Mouse (Mus musculus) cortical plate, adult 2 months (tissue): ENCODE results near the gene Bcap29. TPM values are rescaled to one million over a fixed set of nuclear protein-coding genes. Genes with fewer than 3 reads are reported as not detected.
"Not testable (repeated sequence)": the region's sequence is repeated elsewhere in the genome, so short reads cannot be mapped to it uniquely, and the experiment has no call there.

Experiments
- H3K27ac ChIP-seq: fragments of 200-500 bp; 2 replicates; pipeline ENCODE4 v1.5.1; 2012; ENCODE audit warnings: low read length, control low read depth, inconsistent platforms; ENCODE audit not compliant: insufficient read depth
- H3K4me1 ChIP-seq: fragments of 200-500 bp; 2 replicates; pipeline ENCODE4 v1.6.1; 2011; ENCODE audit warnings: low read length; ENCODE audit not compliant: control insufficient read depth, insufficient read depth
- H3K4me3 ChIP-seq: fragments of 200-500 bp; 2 replicates; pipeline ENCODE4 v1.5.1; 2011; ENCODE audit warnings: mild to moderate bottlenecking, low read length, control low read depth; ENCODE audit not compliant: insufficient read depth
- CTCF ChIP-seq: fragments of 200-500 bp; IDR thresholded peaks from 2 replicates; pipeline ENCODE4 v1.5.1; 2011; ENCODE audit warnings: mild to moderate bottlenecking, control low read depth, low read length; ENCODE audit not compliant: insufficient read depth; ENCODE audit errors: extremely low read depth
- POLR2A ChIP-seq: fragments of 200-500 bp; IDR thresholded peaks from 2 replicates; pipeline ENCODE4 v1.6.1; 2011; ENCODE audit warnings: mild to moderate bottlenecking, low read length, control low read depth; ENCODE audit not compliant: insufficient read depth; ENCODE audit errors: extremely low read depth
- polyA plus RNA-seq: library from polyadenylated mRNA; depleted of rRNA; stranded (reverse); fragments of >200 nt; gene quantifications from 2 replicates; pipeline ENCODE4 v1.2.3, GENCODE M21; 2012

The Bcap29 gene
- polyA plus RNA-seq, 1 experiment: 43.3 TPM

- peaks cover 3% of the 10 kb centered on the region for H3K4me1 ChIP-seq
- H3K27ac ChIP-seq: peak overlapping the region; percentile 91
- TF ChIP-seq CTCF: no peak
- no peak for TF ChIP-seq POLR2A
- H3K4me3 ChIP-seq: no peak overlapping the region
Measured at GRCm38 (mm10) chr12:31581319-31581810, 53.1 kb downstream of the Bcap29 start.

- peaks cover 3% of the 10 kb centered on the region for H3K4me1 ChIP-seq
- no peak overlapping the region for H3K4me3 ChIP-seq
- TF ChIP-seq CTCF (no peak), POLR2A (no peak)
- H3K27ac ChIP-seq: peak overlapping the region; percentile 91
Measured at GRCm38 (mm10) chr12:31580634-31581318, 53.7 kb downstream of the Bcap29 start.

GRCm38 (mm10) chr12:31578691-31579476, 55.6 kb downstream of the Bcap29 start:
- Histone ChIP-seq H3K4me3 (no peak overlapping the region), H3K4me1 (peaks cover 3% of the 10 kb centered on the region), H3K27ac (no peak overlapping the region)
- TF ChIP-seq POLR2A (no peak), CTCF (no peak)

GRCm38 (mm10) chr12:31574506-31574905, 60.0 kb downstream of the Bcap29 start:
- Histone ChIP-seq H3K4me1 (peaks cover 2% of the 10 kb centered on the region; the same call in 1 of the 2 replicates), H3K27ac (no peak overlapping the region), H3K4me3 (no peak overlapping the region)
- no peak for TF ChIP-seq CTCF
- no peak for TF ChIP-seq POLR2A

GRCm38 (mm10) chr12:31569784-31570183, 64.7 kb downstream of the Bcap29 start:
- no peak for TF ChIP-seq CTCF
- TF ChIP-seq POLR2A: no peak
- H3K27ac ChIP-seq: no peak overlapping the region
- no peaks in the 10 kb centered on the region; the same call in 1 of the 2 replicates for H3K4me1 ChIP-seq
- H3K4me3 ChIP-seq: no peak overlapping the region

- Histone ChIP-seq H3K4me3 (no peak overlapping the region), H3K4me1 (no peaks in the 10 kb centered on the region; the same call in 1 of the 2 replicates), H3K27ac (no peak overlapping the region)
- no peak for TF ChIP-seq POLR2A
- no peak for TF ChIP-seq CTCF
Measured at GRCm38 (mm10) chr12:31568661-31569060, 65.8 kb downstream of the Bcap29 start.

- H3K4me3 ChIP-seq: peak overlapping the region; percentile 23
- H3K4me1 ChIP-seq, H3K27ac ChIP-seq: not testable (repeated sequence)
Measured at GRCm38 (mm10) chr12:31567535-31567934, 66.9 kb downstream of the Bcap29 start.

- H3K4me1 ChIP-seq: no peaks in the 10 kb centered on the region
- TF ChIP-seq POLR2A (no peak), CTCF (no peak)
- H3K27ac ChIP-seq: no peak overlapping the region
Measured at GRCm38 (mm10) chr12:31560712-31561111, 73.7 kb downstream of the Bcap29 start.

GRCm38 (mm10) chr12:31560002-31560401, 74.5 kb downstream of the Bcap29 start:
- TF ChIP-seq CTCF: no peak
- TF ChIP-seq POLR2A: no peak
- no peaks in the 10 kb centered on the region for H3K4me1 ChIP-seq
- no peak overlapping the region for H3K27ac ChIP-seq
- H3K4me3 ChIP-seq: peak overlapping the region; percentile 30; the same call in 1 of the 2 replicates

More at GRCm38 (mm10) chr12:31560712-31561111, 73.7 kb downstream of the Bcap29 start:
- H3K4me3 ChIP-seq: no peak overlapping the region

- Histone ChIP-seq H3K27ac (no peak overlapping the region), H3K4me1 (no peaks in the 10 kb centered on the region), H3K4me3 (no peak overlapping the region)
- TF ChIP-seq POLR2A (no peak), CTCF (no peak)
Measured at GRCm38 (mm10) chr12:31554371-31554770, 80.1 kb downstream of the Bcap29 start.
